Mouse (Mus musculus) heart, adult 9 months (tissue): Measurements from ENCODE around the gene Rnaseh2c.

Experiments used
- DNase-seq, 2 experiments: peaks; one replicate each; pipeline ENCODE4 v3.0.0; 2022; ENCODE audit warnings: low spot score in 2 of 2

The Rnaseh2c gene

GRCm38 (mm10) chr19:5601752-5602541, at the start of gene Rnaseh2c:
Gene Rnaseh2c, plus strand, starts transcription at chr19:5601873.
- peak; percentile 67 to 73 for DNase-seq

- DNase-seq: no peak
These were observed 47.9 kb upstream of the Rnaseh2c start for GRCm38 (mm10) chr19:5553802-5554201.

- DNase-seq: no peak
These were observed 47.5 kb upstream of the Rnaseh2c start for GRCm38 (mm10) chr19:5554212-5554611.

- no peak for DNase-seq
These were observed 43.5 kb upstream of the Rnaseh2c start for GRCm38 (mm10) chr19:5558169-5558568.

- DNase-seq: no peak
These were observed 42.9 kb upstream of the Rnaseh2c start for GRCm38 (mm10) chr19:5558770-5559169.

- no peak for DNase-seq
These were observed 42.4 kb upstream of the Rnaseh2c start for GRCm38 (mm10) chr19:5559229-5559628.

GRCm38 (mm10) chr19:5559631-5560456, 41.8 kb upstream of the Rnaseh2c start:
- DNase-seq: no peak

GRCm38 (mm10) chr19:5560457-5561041, 41.1 kb upstream of the Rnaseh2c start, which contains the start of gene Ovol1:
Gene Ovol1, minus strand, starts transcription at chr19:5560646.
- no peak for DNase-seq

- DNase-seq: no peak
These were observed 40.4 kb upstream of the Rnaseh2c start for GRCm38 (mm10) chr19:5561252-5561790.

GRCm38 (mm10) chr19:5561886-5562285, 39.8 kb upstream of the Rnaseh2c start:
- no peak for DNase-seq

GRCm38 (mm10) chr19:5562776-5563175, 38.9 kb upstream of the Rnaseh2c start:
- no peak for DNase-seq

GRCm38 (mm10) chr19:5566316-5566715, 35.4 kb upstream of the Rnaseh2c start:
- DNase-seq: no peak

- DNase-seq: peak in 1 of 2 experiments; percentile 19
These were observed 34.5 kb upstream of the Rnaseh2c start for GRCm38 (mm10) chr19:5567180-5567533.

GRCm38 (mm10) chr19:5567534-5568469, 33.9 kb upstream of the Rnaseh2c start, which contains the start of gene Ap5b1:
Gene Ap5b1, plus strand, starts transcription at chr19:5568025.
- DNase-seq: peak; percentile 91 to 92

- DNase-seq: peak; percentile 68 to 84
These were observed 33.1 kb upstream of the Rnaseh2c start for GRCm38 (mm10) chr19:5568470-5569140.

- DNase-seq: no peak
These were observed 32.2 kb upstream of the Rnaseh2c start for GRCm38 (mm10) chr19:5569521-5569920.

- no peak for DNase-seq
These were observed 31.1 kb upstream of the Rnaseh2c start for GRCm38 (mm10) chr19:5570353-5571246.

- peak; percentile 15 to 20 for DNase-seq
These were observed 29.8 kb upstream of the Rnaseh2c start for GRCm38 (mm10) chr19:5571831-5572230.
